Mouse (Mus musculus) frontal cortex, adult 2 months (tissue): ENCODE data around the gene Ppp1r14b. TPM values are rescaled to one million over a fixed set of nuclear protein-coding genes. Genes with fewer than 3 reads are reported as not detected.
"Not testable (repeated sequence)": the region's sequence is repeated elsewhere in the genome, so short reads cannot be mapped to it uniquely, and the experiment has no call there.

Experiments
- DNase-seq, 2 experiments: peaks; one replicate each; pipeline ENCODE4 v3.0.0; 2022; ENCODE audit warnings: low spot score in 1 of 2; ENCODE audit errors: extremely low spot score in 1 of 2
- polyA plus RNA-seq: library from polyadenylated mRNA; depleted of rRNA; stranded (reverse); fragments of >200 nt; gene quantifications from 2 replicates; pipeline ENCODE4 v1.2.3, GENCODE M21; 2012

The Ppp1r14b gene
- polyA plus RNA-seq, 1 experiment: 59.8 TPM

DNA sequence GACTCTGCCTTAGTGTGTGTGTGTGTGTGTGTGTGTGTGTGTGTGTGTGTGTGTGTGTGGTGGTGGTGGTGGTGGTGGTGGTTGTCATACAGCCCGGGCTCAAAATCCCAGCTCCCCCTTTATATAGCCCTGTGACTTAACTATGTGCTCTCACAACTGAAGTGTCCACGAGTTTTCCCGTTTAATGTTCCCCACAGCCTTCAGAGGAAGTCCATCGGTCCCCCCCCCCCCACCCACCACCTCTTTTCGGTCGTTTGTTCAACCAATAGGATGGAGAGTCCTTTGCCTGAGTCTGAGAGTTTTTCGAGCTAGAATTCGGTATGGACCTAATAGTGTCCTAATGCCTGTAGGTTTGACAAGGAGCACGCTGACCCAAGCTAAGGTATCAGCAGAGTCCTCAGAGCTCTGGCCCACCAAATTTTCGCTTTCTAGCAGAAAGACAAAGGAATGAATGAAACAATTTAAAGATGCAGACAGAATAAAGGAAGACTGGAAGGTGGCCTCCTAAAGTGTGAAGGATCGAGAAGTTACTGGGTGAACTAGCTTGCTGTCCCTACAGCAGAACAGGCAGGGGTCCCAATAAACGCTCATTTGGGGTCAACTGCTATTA, 1.1 kb upstream of the Ppp1r14b start:
- DNase-seq: no peak

GRCm38 (mm10) chr19:6975537-6976521, 1.1 kb downstream of the Ppp1r14b start, which contains the start of gene Plcb3:
Gene Plcb3, minus strand, starts transcription at chr19:6976470.
- peak in 1 of 2 experiments; percentile 69 for DNase-seq

- no peak for DNase-seq
These were observed 3.2 kb downstream of the Ppp1r14b start for GRCm38 (mm10) chr19:6977759-6978638.

DNA sequence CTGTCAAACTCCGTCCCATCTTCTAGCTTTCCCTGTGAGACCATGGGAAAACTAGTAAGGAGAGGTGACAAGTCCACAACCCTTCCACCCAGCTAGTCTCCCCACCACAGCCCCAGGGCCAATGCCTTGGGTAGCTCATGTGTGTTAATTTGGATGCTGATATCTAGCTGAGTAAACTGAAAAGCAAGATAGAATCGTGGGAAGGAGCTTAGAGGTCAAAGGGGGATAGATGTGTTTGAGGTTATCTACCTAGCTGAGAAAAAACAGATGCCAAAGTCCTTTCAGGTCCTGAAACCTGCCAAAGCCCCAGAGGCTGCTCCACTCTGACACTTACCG, 3.8 kb downstream of the Ppp1r14b start:
- no peak for DNase-seq

GRCm38 (mm10) chr19:6979001-6979479, 4.3 kb downstream of the Ppp1r14b start:
- DNase-seq: peak; percentile 56 to 62

- peak; percentile 99 for DNase-seq
These were observed 5.0 kb downstream of the Ppp1r14b start for GRCm38 (mm10) chr19:6979486-6980380.

DNA sequence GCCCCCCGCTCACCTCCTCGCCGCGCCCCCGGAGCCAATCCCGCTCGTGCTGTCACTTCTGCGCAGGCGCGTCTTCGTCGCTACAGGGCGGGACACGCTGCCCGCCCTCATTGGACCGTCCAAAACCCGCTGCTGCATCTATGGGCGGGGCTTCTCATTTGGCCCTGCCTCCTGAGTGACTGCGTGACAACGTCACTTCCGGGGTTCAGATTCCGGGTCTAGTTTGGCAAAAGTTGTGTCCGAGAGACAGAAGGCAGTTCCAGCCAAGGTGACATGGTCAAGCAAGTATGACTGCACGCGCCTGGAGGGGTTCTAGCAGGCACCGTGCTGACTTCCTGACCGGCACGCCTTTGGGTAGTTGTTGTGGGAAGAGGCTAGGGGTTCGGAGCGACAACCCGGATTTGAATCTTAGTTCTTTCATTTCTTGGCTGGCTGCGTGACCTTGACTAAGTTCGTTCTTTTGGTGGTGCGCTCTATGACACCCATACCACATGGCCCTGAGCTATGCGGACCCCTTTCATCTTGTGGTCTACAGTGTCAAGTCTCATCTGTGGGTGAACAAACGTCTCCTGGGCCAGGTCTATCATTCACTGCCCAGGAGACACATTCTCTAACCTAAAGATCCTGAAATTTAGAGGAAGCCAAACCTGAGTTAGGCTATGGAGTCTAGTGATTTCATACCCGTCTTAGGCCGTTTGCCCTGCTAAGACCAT, 5.8 kb downstream of the Ppp1r14b start, which contains the start of gene Fkbp2:
Gene Fkbp2 (minus strand): TSS at position 121 of the 713 bp plus-strand sequence.
- DNase-seq: peak; percentile 97 to 99

GRCm38 (mm10) chr19:6981465-6981864, 6.7 kb downstream of the Ppp1r14b start:
- DNase-seq: no peak

- no peak for DNase-seq
These were observed 8.9 kb downstream of the Ppp1r14b start for GRCm38 (mm10) chr19:6983621-6984020.

GRCm38 (mm10) chr19:6985300-6985699, 10.5 kb downstream of the Ppp1r14b start:
- DNase-seq: no peak

GRCm38 (mm10) chr19:6985951-6986708, 11.4 kb downstream of the Ppp1r14b start:
- DNase-seq: no peak

DNA sequence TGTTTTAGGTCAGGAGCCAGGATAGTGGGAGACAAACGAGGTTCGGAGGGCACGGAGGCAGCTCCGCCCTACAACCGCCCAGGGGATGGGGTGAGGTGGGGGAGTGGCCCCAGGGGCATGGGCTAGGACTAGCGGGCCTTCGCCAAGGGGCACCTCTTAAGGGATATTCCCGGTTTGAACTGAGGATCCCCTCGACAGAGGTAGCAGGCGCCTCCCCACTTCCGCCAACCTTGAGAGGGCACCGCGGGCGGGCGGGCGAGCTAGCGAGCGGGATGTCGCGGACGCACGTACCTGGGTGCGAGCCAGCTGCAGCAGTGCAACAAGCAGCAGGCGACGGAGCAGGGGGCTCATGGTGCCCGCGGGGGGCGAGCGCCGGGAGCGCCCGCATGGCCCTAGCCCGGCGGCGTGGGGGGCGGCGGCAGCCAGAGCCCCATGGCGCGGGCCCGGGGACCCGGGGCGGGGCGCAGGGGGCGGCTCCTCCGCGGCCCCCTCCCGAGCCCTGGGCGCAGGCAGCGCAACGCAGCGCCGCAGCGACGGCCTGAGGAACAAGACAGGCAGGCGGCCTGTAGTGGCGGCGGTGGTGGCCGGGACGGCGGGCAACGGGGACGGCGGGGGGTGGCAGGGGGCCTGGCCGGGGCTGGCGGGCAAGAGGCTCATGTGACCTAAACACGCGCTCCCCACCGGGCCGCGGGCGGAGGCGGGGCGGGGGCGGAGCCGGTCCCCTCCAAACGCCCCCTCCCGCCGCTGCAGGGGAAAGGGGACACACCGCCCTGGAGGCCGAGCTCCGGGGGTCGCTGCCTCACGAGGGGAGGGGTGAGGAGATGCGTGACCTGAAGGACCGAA, 12.5 kb downstream of the Ppp1r14b start, which contains the start of gene Vegfb:
Gene Vegfb (minus strand): TSS at position 591 of the 843 bp plus-strand sequence.
- no peak for DNase-seq

- DNase-seq: no peak
These were observed 13.1 kb downstream of the Ppp1r14b start for GRCm38 (mm10) chr19:6987904-6988285.

GRCm38 (mm10) chr19:6989251-6989650, 14.5 kb downstream of the Ppp1r14b start:
- DNase-seq: no peak

DNA sequence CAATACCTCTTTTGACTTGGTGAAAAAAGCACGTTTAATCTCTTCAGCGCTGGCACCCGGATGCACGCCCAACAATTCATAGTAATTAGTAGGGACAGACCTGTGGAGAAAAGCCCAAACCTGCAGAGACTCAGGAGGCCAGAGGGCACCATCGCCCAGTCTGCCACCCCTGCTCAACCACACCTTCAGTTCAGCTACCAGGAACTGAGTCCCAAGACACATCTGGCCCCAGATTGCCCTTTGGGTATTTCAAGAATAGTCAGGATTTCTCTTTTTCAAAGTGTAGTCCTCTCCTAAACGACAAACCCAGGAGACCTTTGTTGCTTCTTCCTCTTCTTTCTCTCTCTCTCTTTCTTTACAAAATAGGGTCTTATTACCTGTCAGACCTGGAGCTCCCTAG, 15.9 kb downstream of the Ppp1r14b start:
- DNase-seq: no peak

GRCm38 (mm10) chr19:6991166-6991565, 16.4 kb downstream of the Ppp1r14b start:
- not testable (repeated sequence) for DNase-seq
